Mouse (Mus musculus) left cerebral cortex, postnatal 36 days (tissue): Measurements from ENCODE around the gene Prkch. TPM values are rescaled to one million over a fixed set of nuclear protein-coding genes. Genes with fewer than 3 reads are reported as not detected.

Source experiments
- DNase-seq, 2 experiments: peaks; one replicate each; pipeline ENCODE4 v3.0.0; 2021 to 2022; ENCODE audit warnings: low spot score in 2 of 2, mixed read lengths in 1 of 2
- intact Hi-C: fragments of 180-260 bp; cut with DNase I; formaldehyde crosslinking; loops from one replicate; pipeline ENCODE4 v1.15.1; 2025
- total RNA-seq, 2 experiments: library from RNA; stranded (reverse); gene quantifications; 2 replicates each; pipeline ENCODE4 v1.2.3; 2021

Prkch gene
- total RNA-seq, 2 experiments from 2014 or later, result 4.6 to 6.0 TPM

DNA sequence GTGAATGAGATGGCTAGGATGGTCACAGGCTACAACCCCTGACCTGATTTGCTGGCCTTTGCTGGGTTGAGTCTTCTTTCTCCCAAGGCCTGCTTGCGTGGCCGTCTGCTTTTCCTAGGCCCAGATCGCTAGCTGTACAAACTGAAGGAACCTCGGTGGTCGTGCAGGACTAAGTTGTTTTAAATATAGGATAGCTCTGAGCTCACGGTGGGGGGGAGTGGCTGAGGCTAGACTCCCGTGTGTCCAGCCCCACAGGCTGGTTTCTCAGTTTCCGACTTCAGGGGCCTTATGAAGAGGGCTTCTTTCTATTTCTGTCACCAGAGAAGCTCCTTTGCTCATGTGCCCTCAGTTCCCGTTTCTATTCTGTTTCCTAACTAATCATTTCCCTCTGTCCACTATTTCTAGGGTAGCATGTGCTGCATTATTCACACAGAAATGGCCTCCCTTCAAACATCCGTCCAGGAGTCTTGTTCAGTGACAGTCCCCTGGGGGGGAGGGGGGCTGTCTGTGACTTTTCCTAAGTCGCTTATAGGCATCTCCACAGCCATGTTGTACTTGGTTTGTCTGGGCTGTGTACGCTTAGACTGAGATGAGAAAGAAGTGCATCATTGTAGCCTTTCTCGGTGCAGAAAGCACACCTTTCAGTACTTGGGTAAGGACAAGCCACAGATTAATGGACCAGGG is 22.9 kb downstream of the Prkch start:
- DNase-seq, result no peak
- intact Hi-C loops, result no loop called here

DNA sequence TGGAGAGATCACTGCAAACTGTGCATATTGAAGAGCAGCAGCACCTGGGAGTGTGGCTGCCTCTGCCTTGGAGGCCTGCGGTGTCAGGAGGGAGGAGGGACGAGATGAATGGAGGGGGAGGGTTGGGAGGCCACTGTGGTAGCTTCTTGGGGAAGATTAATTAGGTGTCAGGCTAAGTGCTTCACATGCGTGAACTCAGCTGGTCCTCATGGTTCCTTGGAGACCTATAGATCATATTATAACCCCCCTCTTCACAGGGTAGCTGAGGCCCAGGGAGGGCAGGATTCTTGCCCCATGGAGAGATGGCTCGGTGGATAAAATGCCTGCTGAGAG is 23.4 kb downstream of the Prkch start:
- intact Hi-C loops, result no loop called here
- no peak for DNase-seq

DNA sequence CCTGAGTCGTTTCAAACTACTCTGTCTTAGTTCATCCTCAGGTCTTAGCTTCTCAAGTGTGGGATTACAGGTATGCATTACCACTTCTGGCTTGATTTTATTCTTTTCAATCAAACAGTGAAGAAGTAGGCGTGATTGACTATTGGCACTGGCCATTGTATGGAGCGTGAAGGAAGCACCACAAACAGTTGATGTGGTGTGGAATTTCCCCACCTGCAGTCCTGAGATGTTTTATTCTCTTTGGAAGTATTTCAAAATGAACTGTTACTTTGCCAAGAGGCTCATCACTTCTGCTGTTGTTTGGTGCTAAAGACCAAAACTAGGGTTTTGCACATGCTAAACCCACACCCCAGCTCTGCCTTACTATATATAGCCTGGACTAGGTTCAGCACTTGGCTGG is 24.7 kb downstream of the Prkch start:
- no peak for DNase-seq
- intact Hi-C loops, result no loop called here

DNA sequence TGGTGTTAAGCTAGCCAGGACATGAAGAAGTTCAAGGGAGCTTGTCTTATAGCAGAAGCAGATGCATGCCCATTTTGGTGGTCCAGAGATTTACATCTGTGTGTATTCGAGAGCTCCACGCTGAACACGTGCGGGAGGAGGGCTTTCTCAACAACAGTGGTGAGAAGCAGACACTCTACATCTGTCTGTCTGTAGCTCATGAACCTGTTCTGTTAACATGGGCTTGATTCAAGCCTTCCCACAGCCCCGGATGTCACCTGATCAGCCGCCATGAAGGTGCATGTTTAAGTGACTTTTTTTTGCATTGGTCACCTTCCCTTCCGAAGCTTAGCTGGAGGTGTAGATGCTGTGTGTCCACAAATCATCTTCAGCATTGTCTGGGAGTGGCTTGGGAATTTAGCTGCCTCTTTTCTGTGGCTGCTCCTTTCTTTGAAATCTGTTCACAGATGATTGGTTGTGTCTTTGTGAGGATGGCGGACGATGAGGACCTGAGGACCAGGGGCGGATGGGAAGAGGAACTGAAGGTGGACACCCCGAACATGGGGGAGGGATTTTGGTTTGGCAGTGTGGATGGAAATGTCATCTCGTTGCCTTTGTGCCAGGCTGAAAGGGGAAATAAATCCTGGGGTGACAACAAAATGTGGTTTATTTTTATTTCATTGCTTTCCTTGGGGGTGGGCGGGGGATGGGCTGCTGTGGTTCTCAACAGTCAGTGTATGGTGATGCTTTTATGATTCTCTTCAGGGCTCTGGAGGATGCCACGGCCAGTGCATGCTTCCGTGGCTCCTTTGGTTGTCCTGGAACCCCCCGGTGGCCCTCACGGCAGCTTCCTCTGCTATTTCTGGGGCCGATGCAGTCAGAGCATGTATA is 25.3 kb downstream of the Prkch start:
- DNase-seq, result no peak
- intact Hi-C loops, result no loop called here

DNA sequence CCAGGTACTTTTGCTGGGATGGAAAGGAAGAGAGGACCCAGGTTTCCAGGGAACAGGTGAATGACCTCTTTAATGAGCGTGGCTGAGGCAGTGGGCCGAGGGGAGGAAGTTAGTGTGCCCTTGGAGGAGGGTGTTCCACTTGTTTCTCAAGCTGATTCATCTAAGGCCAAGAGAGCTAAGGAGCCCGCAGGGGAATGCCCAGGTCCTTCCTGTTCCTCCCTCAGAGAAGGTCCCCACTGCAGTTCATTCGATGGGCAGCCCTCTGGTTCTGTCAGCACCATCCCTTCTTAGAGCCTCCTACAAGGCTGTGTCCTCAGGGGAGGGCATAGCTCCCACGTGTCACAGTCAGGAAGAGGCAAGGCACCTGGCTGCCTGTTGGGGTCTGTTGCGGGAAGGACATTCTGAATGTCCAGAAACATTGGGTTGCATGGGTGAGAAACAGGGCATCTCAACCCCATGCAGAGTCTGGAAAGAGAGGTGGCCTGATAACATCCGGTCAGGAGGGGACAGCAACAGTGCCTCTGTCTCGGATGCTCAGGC is 26.3 kb downstream of the Prkch start:
- DNase-seq, result no peak
- intact Hi-C loops, result no loop called here

DNA sequence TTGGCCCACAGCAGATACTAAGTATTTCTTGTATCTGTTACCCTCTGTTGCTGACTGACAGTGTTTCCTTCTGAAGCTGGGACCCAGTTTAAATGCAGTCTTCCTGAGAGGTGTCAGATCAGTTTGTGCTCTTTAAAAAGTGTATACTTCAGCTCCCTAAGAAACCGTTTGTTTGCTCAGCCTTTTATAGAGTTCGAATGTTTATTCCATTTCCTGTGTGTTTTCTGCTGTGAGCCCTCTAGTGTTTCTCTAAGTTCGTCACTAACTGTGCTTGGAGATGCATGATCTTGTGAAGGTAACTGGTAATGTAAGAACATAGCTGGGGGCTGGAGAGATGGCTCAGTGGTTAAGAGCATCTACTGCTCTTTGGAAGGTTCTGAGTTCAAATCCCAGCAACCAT is 27.1 kb downstream of the Prkch start:
- intact Hi-C loops, result no loop called here

DNA sequence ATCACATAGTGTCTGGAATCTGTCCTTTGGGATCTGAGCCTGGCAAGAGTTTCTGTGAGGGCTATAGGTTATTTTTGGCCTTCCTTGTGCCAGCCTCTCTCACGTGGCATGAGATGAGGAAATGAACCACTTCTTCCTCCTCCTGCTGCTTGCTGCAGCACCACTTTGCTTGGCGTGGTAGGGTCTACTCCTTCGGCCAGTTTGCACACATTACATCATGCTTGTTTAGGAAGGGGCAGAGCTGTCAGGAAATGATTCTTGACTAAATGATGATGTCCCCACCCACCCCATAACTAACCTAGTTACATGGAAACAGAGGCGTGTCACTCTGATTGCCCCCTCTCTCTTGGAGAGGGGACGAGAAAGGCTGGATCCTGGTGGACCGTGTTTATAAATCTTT is 28.6 kb downstream of the Prkch start:
- intact Hi-C loops, result no loop called here
- DNase-seq, result no peak

More for the DNA sequence above, 27.1 kb downstream of the Prkch start:
- DNase-seq, result no peak

DNA sequence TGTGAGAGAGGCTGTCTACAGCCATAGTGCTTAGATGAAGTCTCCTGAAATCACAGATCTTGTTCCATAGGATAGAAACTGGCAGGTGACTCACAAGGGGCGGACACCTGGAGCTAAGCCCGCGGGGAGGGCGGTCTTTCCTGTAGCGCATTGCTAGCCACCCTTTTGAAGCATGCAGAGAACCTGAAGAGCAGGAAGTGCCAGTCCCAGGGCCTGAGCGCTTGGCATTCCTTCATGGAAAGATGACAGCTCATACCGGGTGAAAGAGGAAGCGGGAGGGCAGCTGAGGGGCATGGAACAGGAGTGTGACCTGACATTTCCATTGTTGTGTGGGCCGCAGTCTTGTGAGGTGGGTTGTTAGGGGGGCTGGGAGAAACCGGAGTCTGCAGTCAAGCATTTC is 33.1 kb downstream of the Prkch start:
- DNase-seq, result no peak

DNA sequence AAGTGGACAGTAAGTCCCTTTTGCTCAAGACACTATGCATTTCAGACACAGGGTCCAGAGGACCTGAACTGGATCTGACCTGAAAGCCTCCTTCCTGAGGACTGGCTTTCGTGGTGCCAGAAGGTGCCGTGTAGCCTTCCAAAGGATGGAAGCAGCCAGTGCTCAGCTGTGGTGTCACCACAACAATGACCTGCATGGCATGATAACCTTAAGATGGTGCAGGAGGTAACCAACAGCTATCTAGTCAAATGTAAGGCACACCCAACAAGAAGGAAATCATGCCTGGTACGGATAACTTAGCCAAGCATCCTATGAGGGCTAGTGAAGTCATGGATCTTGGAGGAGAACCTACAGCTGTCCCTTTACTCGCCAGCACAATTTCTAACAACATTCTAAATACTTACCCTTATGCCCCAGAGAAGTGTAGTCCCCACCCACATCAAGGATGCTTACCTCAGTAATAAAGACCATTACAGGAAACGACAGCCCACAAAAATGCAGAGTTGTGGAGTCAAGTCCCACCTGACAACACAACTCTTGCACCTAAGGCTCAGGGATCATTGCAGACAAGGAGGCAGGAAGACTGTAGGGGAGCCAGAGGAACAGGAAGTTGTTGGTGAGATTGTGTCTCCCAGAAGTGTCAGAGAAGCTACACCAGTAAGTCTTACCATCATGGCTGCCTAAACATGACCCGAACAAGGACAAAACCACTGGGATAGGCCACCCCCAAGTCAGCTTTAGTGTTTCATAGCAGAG is 40.9 kb downstream of the Prkch start:
- intact Hi-C loops, result no loop called here
- no peak for DNase-seq

More for the DNA sequence above, 33.1 kb downstream of the Prkch start:
- intact Hi-C loops, result no loop called here

DNA sequence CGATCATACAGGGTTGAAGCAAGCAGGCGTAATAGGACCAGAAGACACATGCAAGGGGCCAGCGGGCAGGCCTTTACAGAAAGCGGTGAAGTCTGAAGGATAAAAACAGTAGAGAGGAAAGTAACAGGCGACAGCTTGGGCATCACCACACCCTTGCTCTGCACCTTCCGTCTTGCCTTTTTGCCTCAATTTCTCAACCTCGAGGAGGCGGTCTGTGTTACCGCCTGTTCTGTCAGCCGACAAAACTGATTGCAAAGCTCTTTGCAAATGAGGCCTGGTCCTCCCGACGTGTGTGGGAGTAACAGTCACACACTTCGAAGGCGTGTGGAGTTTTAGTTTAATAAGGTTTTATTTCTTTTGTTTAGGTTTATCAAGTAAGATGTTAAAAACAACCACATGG is 43.3 kb downstream of the Prkch start:
- no peak for DNase-seq
- intact Hi-C loops, result no loop called here

DNA sequence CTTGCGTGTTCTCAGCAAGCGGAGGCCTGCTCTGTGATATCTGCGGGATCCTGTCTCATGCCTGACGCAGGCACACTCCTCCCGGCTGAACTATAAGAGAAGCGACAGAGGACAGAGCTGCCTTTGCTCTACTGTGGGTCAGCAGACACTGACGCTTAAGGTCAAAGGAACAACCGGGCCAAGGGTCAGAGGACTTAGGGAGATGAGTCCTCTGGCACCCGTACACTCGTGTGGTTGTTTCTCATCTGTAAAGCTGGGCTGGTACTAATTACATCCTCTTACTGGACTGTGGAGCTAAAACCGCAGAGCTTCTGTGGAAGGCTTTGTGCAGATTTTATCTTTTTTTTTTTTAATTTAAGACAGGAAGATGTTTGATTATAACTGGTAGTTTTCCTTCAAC is 46.0 kb downstream of the Prkch start:
- intact Hi-C loops, result no loop called here
- no peak for DNase-seq

DNA sequence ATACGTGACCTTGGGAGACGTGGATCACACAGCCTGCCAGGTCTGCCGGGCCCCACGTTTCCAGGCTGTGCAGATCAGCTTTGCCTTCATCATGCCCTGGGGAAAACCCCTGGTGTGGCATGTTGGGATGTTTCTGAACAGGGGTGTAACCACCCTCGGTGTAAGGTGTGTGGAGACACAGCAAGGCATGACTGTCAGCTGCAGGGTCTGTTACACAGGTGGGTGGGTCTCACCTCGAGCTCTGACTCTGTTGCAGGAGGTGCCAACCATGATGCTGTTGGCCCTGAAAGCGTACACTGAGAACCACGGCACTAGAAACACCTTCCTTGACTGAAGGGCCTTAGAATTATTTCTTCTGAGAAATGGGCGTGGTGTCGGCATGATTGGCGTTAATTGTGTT is 46.6 kb downstream of the Prkch start:
- intact Hi-C loops, result no loop called here
- DNase-seq, result no peak

DNA sequence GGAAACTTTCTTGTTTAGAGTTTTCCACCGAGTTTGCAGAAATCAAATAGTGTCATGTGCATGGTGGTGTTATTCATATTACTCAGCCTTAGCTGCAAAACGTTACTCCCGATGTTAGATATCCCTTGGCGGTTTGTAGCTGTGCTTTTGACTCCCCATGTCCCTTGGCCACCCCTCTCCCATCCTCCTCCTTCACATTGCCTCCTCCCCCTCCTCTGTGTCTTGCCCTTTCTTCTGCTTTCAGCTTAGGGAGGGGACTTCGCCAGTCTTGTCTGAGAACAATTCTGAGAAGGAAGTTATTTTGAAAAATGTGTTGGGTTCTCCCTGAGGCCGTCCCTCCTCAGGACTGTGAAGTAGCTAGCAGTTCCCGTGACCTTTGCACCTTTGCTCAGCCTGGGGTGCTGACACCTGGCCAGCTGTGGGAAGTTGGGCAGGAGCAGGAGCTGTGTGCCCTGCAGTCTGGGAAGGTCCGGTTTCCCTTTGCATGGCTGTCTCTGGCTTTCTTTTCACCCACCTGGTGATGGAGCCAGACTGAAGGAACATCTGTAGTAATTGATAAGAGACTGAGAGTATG is 48.2 kb downstream of the Prkch start:
- intact Hi-C loops, result no loop called here
- no peak for DNase-seq

DNA sequence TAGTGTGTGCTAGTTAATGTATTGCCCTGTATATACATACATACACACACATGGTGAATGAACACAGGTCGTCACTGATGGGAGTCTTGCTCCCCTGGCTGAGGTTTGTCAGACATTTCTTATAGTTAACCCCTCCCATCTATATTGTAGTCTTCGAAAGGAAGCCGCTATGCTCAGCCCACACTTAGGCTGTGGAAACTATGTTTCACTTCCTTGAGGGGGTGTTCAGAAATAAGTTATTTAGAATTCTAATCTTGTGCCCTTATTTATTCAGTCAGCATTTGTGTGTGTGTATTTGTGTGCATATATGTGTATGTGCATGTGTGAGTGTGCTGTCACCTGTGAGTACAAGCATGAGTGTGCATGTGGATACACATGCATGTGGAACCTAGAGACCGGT is 49.1 kb downstream of the Prkch start:
- intact Hi-C loops, result no loop called here
- DNase-seq, result no peak

DNA sequence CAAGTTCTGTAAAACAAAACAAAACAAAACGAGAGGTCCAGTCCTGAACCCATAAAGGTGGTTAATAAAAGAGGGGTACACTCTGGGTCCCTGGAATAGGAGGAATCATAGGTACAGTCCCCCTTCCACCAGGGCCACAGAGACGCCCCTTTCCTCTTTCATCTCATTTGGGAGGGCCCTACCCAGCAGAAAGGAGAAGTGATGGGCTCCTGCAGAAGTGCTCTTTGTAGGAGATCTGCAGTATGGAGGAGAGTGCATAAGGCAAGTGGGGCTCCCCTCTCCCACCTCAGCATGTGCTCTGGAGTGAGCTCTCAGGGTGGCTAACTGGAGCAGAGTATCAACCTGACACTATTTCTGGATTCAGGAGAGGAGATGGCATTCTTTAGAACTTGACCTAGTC is 55.0 kb downstream of the Prkch start:
- intact Hi-C loops, result no loop called here

DNA sequence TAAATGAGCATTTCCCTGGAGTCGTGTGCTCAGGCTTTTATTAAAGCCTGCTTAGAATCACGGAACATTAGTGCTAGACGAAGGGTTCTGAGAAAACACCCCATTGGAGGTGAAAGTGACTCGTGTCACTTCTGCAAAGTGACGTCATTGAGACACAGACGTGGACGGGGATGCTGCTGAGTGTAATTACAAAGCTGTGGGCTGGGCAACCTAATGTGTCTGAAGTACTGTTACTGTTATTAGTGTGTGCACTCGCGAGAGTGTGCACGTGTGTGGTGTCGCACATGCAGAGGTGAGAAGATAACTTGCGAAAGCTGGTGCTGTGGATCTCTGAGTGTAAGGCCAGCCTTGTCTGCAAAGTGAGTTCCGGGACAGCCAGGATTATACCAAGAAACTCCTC is 56.6 kb downstream of the Prkch start:
- intact Hi-C loops, result no loop called here
- no peak for DNase-seq

More for the DNA sequence above, 55.0 kb downstream of the Prkch start:
- no peak for DNase-seq

DNA sequence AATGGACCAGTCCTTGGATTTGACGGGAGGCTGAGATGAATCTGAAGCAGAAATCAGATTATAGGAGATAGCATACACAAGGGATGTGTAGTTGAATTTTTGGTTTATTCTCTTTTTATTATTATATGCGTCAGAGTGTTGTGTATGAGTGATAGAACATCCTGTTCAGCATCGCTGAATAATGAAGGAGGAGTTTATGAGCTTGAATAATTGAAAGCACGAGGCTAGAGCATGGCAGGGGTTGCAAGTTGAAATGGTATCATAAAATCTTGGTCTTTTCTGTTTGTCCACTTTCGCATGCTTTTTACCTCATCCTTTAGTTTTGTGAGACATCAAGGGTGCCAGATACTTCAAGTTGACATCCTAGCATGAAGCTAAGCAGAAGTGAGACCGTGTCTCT is 60.6 kb downstream of the Prkch start:
- intact Hi-C loops, result no loop called here

DNA sequence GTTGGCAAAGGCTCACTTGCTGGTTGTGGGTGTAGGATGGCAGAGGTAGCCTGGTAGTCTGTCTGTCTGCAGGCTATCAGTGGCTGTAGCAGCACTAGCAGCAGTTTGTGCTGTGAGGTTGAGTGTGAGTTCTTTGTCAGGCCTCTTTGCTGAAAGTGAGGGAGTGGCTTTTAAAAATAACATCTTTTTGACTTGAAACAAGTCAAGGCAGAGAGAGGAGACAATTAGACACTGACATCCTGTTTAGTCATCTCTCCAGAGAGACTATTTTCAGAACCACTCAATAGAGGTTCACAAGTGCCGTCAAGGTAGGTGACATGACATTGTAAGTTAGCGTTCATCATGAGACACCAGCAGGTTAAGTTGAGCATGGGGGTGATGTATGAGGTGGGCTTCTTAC is 63.1 kb downstream of the Prkch start:
- DNase-seq, result no peak
- intact Hi-C loops, result no loop called here

More for the DNA sequence above, 60.6 kb downstream of the Prkch start:
- no peak for DNase-seq

DNA sequence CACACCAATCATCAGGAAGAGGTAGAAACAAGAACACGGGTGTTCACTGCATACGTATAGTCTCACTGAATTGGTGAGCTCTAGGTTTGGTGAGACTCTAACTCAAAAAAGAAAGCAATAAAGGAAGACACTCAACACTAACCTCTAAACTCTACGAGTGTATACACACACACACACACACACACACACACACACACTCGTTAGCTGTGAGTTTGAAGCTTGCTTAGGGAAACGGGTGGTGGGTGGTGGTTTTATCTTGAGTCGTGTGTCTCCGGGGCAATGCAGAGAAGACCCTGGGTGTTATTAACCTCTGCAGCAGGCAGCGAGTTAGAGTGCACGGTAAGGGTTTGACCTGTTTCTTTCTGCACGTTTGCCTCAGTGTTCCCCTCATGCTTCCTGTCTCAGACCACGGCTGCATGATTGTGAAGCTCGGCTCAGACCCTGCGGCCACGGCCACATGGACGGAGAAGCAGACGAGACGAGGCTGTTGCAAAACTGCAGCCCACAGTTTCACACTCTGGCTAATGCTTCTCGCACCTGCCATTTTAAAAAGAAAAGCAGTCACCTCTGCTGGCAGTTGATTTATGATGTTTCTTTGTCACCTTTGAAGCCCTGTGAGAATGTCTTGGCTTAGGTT is 72.1 kb downstream of the Prkch start:
- DNase-seq, result no peak
- intact Hi-C loops, result no loop called here

DNA sequence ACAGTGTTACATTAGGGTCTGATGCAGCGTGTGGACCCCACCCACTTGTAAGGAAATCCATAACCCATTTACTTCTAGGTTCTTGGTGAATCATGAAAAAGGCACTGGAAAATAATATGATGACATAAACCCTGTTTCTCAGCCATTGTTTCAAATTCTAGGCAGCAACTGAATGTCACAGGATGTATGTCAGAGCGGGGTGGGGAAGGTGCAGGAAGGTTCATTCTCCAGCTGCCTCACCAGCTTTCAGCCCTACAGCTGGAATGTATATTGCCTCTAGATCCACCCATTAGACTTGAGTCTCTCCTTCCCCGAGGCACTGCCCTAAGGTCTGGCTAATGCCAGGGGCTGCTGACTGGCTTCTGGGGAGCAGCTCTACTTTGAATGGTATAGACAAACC is 78.8 kb downstream of the Prkch start:
- DNase-seq, result no peak
- intact Hi-C loops, result no loop called here
